Mouse (Mus musculus): ENCODE results near the gene Frs3. TPM values are rescaled to one million over a fixed set of nuclear protein-coding genes. Genes with fewer than 3 reads are reported as not detected.

The Frs3 gene
- total and polyA plus RNA-seq, 2 experiments from 2014 or later: 68.9 to 128 TPM

DNA sequence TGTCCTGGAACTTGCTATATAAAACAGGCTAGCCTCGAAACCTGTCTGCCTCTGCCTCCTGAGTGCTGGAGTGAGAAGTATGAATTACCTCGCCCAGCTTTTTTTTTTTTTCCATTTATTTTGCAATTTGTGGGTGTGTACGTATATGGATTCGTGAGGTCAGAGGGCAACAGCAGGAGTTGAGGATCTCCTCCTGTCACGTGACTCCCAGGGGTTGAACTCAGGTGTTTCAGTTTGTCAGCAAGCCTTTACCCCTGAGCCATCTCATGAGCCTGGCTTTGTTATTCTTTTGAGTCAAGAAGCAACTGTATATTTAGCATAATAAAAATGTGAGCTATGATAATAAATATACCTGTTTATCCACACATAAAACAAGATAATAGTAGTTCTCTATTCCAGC lies 33.1 kb upstream of the Frs3 start:
- WGBS: 84% methylated on average over 5 of the region's 5 CpGs
- Histone ChIP-seq H3K27ac (ENCODE audit: low read depth, low read length) (no peak overlapping the region), H3K9ac (replicated peaks; ENCODE audit: low read length, poor library complexity, severe bottlenecking) (no peak overlapping the region), H3K4me3 (ENCODE audit: low read depth, low read length) (no peak overlapping the region), H3K9me3 (ENCODE audit: low read length) (no peaks in the 10 kb centered on the region), H3K4me1 (ENCODE audit: insufficient read depth, low read length) (no peaks in the 10 kb centered on the region), H3K4me2 (ENCODE audit: low read depth, low read length, poor library complexity, severe bottlenecking) (no peak overlapping the region), H3K36me3 (ENCODE audit: insufficient read depth, low read length) (peaks cover 11% of the 10 kb centered on the region), H3K27me3 (ENCODE audit: insufficient read depth, low read length) (no peaks in the 10 kb centered on the region)
- ATAC-seq (ENCODE audit: low FRiP score) (no peak), DNase-seq (ENCODE audit: low spot score) (no peak)
- no peak for TF ChIP-seq CTCF (IDR thresholded peaks at IDR 0.05)

DNA sequence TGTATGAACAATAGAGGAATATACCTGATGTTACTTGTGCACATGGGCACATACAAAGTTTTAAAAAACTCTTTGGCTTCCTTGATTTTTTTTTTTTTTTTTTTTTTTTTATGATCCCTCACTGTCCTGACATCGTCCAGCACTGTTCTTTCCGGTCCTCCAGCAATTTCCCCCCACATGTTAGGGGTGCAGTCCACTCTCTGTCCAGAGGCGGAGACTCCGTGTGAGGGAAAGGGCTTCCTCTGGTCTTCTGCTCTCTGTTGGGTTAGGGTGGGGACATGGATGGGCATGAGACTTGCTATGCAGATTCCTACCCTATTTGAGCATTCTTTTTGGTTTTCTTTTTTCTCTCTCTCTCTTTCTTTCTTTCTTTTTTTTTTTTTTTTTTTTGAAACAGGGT lies 30.9 kb upstream of the Frs3 start:
- Histone ChIP-seq H3K9ac (replicated peaks; ENCODE audit: low read length, poor library complexity, severe bottlenecking) (no peak overlapping the region), H3K4me1 (ENCODE audit: insufficient read depth, low read length) (no peaks in the 10 kb centered on the region), H3K27ac (ENCODE audit: low read depth, low read length) (no peak overlapping the region), H3K4me2 (ENCODE audit: low read depth, low read length, poor library complexity, severe bottlenecking) (no peak overlapping the region), H3K36me3 (ENCODE audit: insufficient read depth, low read length) (peaks cover 11% of the 10 kb centered on the region), H3K4me3 (ENCODE audit: low read depth, low read length) (no peak overlapping the region), H3K9me3 (ENCODE audit: low read length) (no peaks in the 10 kb centered on the region), H3K27me3 (ENCODE audit: insufficient read depth, low read length) (no peaks in the 10 kb centered on the region)
- DNase-seq (ENCODE audit: low spot score): no peak
- no peak for TF ChIP-seq CTCF (IDR thresholded peaks at IDR 0.05)
- ATAC-seq (ENCODE audit: low FRiP score): no peak
- WGBS: 79% methylated on average over 4 of the region's 4 CpGs

DNA sequence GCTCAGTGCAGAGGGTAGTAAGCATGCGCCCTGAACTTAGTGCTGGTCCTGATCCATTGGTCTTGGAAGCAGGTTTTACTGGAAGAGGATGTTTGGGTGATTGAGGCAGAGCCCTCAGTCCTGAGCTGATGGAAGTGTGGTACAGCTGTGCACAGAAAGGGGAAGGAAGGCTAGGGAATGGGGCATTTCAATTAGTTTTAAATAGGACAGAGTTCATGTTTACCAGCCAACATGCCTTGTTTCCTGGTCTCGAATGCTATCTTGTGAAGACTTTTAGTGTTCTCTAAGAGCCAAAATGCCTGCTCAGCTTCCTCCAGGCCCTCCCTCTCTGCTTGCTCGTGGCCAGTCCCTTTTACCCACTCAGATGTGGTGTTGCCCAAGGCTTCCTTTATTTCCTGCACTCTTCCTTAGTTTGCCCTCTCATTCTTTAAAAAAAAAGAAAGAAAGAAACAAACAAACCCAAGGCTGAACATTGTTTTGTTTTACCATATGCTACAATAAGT lies 30.0 kb upstream of the Frs3 start:
- Histone ChIP-seq H3K9me3 (ENCODE audit: low read length) (no peaks in the 10 kb centered on the region), H3K9ac (replicated peaks; ENCODE audit: low read length, poor library complexity, severe bottlenecking) (no peak overlapping the region), H3K36me3 (ENCODE audit: insufficient read depth, low read length) (peaks cover 7% of the 10 kb centered on the region; the same call in 1 of the 2 replicates), H3K27me3 (ENCODE audit: insufficient read depth, low read length) (no peaks in the 10 kb centered on the region), H3K27ac (ENCODE audit: low read depth, low read length) (no peak overlapping the region), H3K4me2 (ENCODE audit: low read depth, low read length, poor library complexity, severe bottlenecking) (no peak overlapping the region), H3K4me1 (ENCODE audit: insufficient read depth, low read length) (no peaks in the 10 kb centered on the region), H3K4me3 (ENCODE audit: low read depth, low read length) (no peak overlapping the region)
- ATAC-seq (ENCODE audit: low FRiP score): no peak
- DNase-seq (ENCODE audit: low spot score): no peak
- 90% methylated on average over 3 of the region's 3 CpGs for WGBS
- TF ChIP-seq CTCF (IDR thresholded peaks at IDR 0.05): no peak

DNA sequence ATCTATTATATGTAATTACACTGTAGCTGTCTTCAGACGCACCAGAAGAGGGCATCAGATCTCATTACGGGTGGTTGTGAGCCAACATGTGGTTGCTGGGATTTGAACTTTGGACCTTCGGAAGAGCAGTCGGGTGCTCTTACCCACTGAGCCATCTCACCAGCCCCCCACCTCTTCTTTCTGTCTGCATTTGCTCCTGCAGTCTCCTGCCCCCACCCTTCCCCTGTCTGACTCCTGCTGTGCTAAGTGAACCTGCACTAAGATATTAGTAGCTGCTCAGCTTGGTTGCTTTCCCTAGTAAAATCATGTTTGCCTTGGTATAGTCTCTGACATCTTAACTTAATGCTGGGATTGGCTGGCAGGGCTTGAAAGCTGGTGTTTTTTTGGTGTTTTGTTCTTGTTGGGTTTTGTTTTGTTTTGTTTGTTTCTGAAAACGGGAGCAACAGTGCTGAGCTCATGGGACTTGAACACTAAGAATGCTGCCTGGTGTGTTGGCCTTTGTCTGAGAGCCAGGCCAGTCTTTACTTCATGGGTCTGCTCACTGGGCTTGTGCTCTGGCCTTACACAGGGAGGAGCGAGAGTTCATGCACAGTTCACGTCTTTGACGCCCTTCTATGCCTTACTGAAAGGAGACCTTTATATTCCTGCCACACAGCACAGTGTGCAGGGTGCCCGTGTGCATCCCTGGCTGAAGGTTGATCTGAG lies 25.7 kb upstream of the Frs3 start:
- Histone ChIP-seq H3K4me1 (ENCODE audit: insufficient read depth, low read length) (no peaks in the 10 kb centered on the region), H3K27me3 (ENCODE audit: insufficient read depth, low read length) (no peaks in the 10 kb centered on the region), H3K4me3 (ENCODE audit: low read depth, low read length) (no peak overlapping the region), H3K9ac (replicated peaks; ENCODE audit: low read length, poor library complexity, severe bottlenecking) (no peak overlapping the region), H3K36me3 (ENCODE audit: insufficient read depth, low read length) (no peaks in the 10 kb centered on the region), H3K9me3 (ENCODE audit: low read length) (no peaks in the 10 kb centered on the region), H3K4me2 (ENCODE audit: low read depth, low read length, poor library complexity, severe bottlenecking) (no peak overlapping the region), H3K27ac (ENCODE audit: low read depth, low read length) (no peak overlapping the region)
- no peak for ATAC-seq (ENCODE audit: low FRiP score)
- DNase-seq (ENCODE audit: low spot score): no peak
- 39% methylated on average over 9 of the region's 9 CpGs for WGBS
- no peak for TF ChIP-seq CTCF (IDR thresholded peaks at IDR 0.05)

DNA sequence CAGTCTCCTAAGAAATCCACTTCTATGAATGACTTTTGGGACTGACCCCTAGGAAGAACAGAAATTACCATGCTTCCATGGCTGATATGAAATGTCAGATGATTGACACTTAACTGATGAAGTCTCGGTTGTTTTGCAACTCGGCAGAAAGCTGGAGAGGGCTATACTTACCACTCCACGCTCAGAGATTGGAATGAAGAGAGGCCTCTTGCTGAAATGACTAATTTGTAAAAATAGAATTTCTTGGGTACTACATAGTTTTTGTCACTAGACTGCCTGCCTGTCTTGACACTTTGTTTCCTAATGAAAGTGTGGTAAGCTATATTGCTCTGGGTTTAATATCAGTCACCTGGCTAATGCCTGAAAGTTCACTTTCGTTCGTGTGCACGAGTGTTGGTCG lies 24.4 kb upstream of the Frs3 start:
- TF ChIP-seq CTCF (IDR thresholded peaks at IDR 0.05): no peak

DNA sequence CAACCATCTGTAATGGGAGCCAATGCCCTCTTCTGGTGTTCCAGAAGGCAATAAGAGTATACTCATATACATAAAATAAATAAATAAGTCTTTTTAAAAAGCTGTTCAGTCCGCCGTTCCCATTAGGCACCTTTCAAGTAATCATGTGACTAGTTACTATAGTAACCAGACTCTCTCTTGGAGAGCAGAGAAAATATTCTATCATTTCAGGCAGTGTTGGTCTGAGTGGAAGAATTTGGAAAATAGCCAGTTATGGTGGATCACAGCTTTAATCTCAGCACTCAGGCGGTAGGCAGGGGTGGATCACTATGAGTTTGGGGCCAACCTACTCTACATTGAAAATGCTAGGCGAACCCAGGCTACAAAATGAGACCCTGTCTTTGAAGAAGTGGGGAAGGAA lies 19.7 kb upstream of the Frs3 start:
- no peak overlapping the region for H3K4me2 ChIP-seq (ENCODE audit: low read depth, low read length, poor library complexity, severe bottlenecking)
- no peak overlapping the region for H3K4me3 ChIP-seq (ENCODE audit: low read depth, low read length)
- WGBS: 35% methylated on average over 4 of the region's 4 CpGs
- no peak for TF ChIP-seq CTCF (IDR thresholded peaks at IDR 0.05)
- ATAC-seq (ENCODE audit: low FRiP score) (no peak), DNase-seq (ENCODE audit: low spot score) (peak; percentile 34)
- H3K36me3 ChIP-seq (ENCODE audit: insufficient read depth, low read length): peaks cover 6% of the 10 kb centered on the region
- H3K9me3 ChIP-seq (ENCODE audit: low read length): no peaks in the 10 kb centered on the region
- H3K27ac ChIP-seq (ENCODE audit: low read depth, low read length): no peak overlapping the region
- no peak overlapping the region for H3K9ac ChIP-seq (replicated peaks; ENCODE audit: low read length, poor library complexity, severe bottlenecking)
- no peaks in the 10 kb centered on the region for H3K27me3 ChIP-seq (ENCODE audit: insufficient read depth, low read length)
- peaks cover 4% of the 10 kb centered on the region; the same call in 1 of the 2 replicates for H3K4me1 ChIP-seq (ENCODE audit: insufficient read depth, low read length)

More for the DNA sequence above, 24.4 kb upstream of the Frs3 start:
- H3K9ac ChIP-seq (replicated peaks; ENCODE audit: low read length, poor library complexity, severe bottlenecking): no peak overlapping the region
- ATAC-seq (ENCODE audit: low FRiP score) (no peak), DNase-seq (ENCODE audit: low spot score) (no peak)
- H3K4me1 ChIP-seq (ENCODE audit: insufficient read depth, low read length): peaks cover 3% of the 10 kb centered on the region; the same call in 1 of the 2 replicates
- H3K36me3 ChIP-seq (ENCODE audit: insufficient read depth, low read length): no peaks in the 10 kb centered on the region
- H3K27ac ChIP-seq (ENCODE audit: low read depth, low read length): no peak overlapping the region
- no peak overlapping the region for H3K4me3 ChIP-seq (ENCODE audit: low read depth, low read length)
- no peaks in the 10 kb centered on the region for H3K9me3 ChIP-seq (ENCODE audit: low read length)
- WGBS: 91% methylated on average over 7 of the region's 7 CpGs
- H3K27me3 ChIP-seq (ENCODE audit: insufficient read depth, low read length): no peaks in the 10 kb centered on the region
- no peak overlapping the region for H3K4me2 ChIP-seq (ENCODE audit: low read depth, low read length, poor library complexity, severe bottlenecking)

All from midbrain, postnatal 0 days (tissue).